Mouse (Mus musculus): ENCODE data around the gene Mtmr6.
"Not testable (repeated sequence)": the region's sequence is repeated elsewhere in the genome, so short reads cannot be mapped to it uniquely, and the experiment has no call there.

The Mtmr6 gene

DNA sequence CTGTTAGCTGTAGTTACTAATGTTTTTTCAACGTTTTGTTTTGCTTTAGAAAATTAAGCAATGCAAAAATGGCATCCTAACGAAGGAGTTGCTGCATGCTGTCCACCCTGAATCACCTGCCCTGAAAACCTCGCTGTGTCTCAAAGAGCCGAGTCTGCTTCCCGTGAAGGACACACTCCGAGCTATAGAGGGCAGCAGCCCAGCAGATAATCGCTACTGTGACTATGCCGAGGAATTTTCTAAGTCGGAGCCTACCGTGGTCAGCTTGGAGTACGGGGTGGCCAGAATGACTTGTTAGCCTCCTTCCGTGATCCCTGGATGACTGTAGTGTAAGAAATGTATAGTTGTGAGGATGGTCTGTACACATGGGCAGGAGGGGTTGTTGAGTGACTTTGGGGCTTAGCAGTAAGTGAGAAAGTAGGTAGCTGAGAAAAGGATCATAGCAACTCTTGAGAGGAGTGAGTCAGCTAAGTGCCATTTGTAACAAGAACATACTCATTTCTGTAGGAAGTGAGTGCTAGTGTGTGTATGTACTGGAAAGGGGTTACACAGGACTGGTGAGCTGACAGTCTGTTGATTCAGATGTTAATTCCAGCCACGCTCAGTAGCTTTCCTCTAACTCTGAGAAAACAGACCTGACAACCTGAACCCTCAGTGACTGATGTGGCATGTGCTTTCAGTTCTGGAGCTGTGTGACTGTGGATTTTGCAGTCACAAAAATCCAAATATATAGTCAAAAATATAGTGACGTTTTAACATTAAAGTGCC is 35.4 kb downstream of the Mtmr6 start:
- DNase-seq, result peak; percentile 42

DNA sequence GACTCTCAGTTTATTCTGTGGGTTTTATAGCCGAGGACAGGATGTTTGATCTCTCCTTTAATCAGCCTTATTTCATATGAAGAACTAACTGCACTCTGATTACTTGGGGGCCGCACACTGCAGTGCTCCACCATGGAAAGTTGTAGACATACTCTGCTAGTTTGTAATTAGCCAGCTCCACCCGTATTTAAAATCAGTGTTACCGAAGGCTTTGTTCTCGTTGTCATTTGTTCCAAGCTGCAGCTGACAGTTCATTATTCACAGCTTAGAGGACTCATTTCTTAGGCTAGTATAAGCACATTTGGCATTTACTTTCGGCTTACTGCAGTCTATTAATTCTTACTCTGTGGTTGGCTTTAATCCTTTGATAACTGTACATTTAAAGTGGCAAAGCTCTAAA is 36.0 kb downstream of the Mtmr6 start:
- DNase-seq, result no peak

GRCm38 (mm10) chr14:60302441-60302840 is 37.4 kb downstream of the Mtmr6 start:
- no peak for DNase-seq

GRCm38 (mm10) chr14:60304441-60305220 is 39.6 kb downstream of the Mtmr6 start:
- DNase-seq, result no peak

GRCm38 (mm10) chr14:60308113-60308512 is 43.1 kb downstream of the Mtmr6 start:
- DNase-seq, result no peak

GRCm38 (mm10) chr14:60310691-60311090 is 45.7 kb downstream of the Mtmr6 start:
- DNase-seq, result peak; percentile 60

GRCm38 (mm10) chr14:60319231-60319630 is 54.2 kb downstream of the Mtmr6 start:
- DNase-seq, result no peak

GRCm38 (mm10) chr14:60320813-60321212 is 55.8 kb downstream of the Mtmr6 start:
- no peak for DNase-seq

DNA sequence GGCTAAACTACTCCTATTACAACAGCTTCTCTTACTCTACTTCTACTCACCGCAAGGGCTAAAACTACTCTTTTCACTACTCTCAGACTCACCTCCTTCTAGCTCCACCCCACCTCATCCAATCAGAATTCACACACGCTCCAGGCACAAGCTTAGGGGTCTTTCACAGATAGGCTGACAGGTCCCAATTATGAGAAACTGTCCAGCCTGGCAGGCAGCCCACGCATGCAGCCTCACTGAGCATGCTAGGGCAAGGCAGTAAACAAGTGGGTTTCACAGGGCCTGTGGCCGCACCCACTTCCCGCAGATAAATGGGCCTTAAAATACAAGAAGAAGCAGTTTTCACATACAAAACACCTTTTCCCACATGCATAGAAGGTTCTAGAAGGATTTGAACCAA is 75.0 kb downstream of the Mtmr6 start:
- not testable (repeated sequence) for DNase-seq

- no peak for DNase-seq
Measured at GRCm38 (mm10) chr14:60340570-60340969, 75.5 kb downstream of the Mtmr6 start.

- no peak for DNase-seq
Measured at GRCm38 (mm10) chr14:60345326-60345876, 80.4 kb downstream of the Mtmr6 start.
